Mouse (Mus musculus): ENCODE results near the gene 1700067K01Rik.
"Not testable (repeated sequence)": the region's sequence is repeated elsewhere in the genome, so short reads cannot be mapped to it uniquely, and the experiment has no call there.

Gene 1700067K01Rik

GRCm38 (mm10) chr8:83983222-83983621 lies 18.1 kb upstream of the 1700067K01Rik start:
- not testable (repeated sequence) for DNase-seq (ENCODE audit: low read depth)

GRCm38 (mm10) chr8:83989243-83989642 lies 12.1 kb upstream of the 1700067K01Rik start:
- no peak for DNase-seq (ENCODE audit: low read depth)

- DNase-seq (ENCODE audit: low read depth): no peak
These were observed 11.1 kb upstream of the 1700067K01Rik start for GRCm38 (mm10) chr8:83990170-83990569.

- DNase-seq (ENCODE audit: low read depth): no peak
These were observed 8.8 kb upstream of the 1700067K01Rik start for GRCm38 (mm10) chr8:83992488-83992887.

- DNase-seq (ENCODE audit: low read depth): no peak
These were observed 7.3 kb upstream of the 1700067K01Rik start for GRCm38 (mm10) chr8:83994030-83994429.

- DNase-seq (ENCODE audit: low read depth): no peak
These were observed 5.3 kb upstream of the 1700067K01Rik start for GRCm38 (mm10) chr8:83995973-83996372.

GRCm38 (mm10) chr8:83996567-83997505 lies 4.5 kb upstream of the 1700067K01Rik start:
- peak; percentile 69 for DNase-seq (ENCODE audit: low read depth)

- no peak for DNase-seq (ENCODE audit: low read depth)
These were observed 3.7 kb upstream of the 1700067K01Rik start, which contains the start of gene Samd1 for GRCm38 (mm10) chr8:83997511-83998141. Gene Samd1 (plus strand): TSS chr8:83997672.

- DNase-seq (ENCODE audit: low read depth): no peak
These were observed 2.9 kb upstream of the 1700067K01Rik start for GRCm38 (mm10) chr8:83998231-83999056.

GRCm38 (mm10) chr8:83999057-83999705 lies 2.1 kb upstream of the 1700067K01Rik start:
- no peak for DNase-seq (ENCODE audit: low read depth)

- DNase-seq (ENCODE audit: low read depth): no peak
These were observed 1.5 kb upstream of the 1700067K01Rik start for GRCm38 (mm10) chr8:83999825-84000224.

- DNase-seq (ENCODE audit: low read depth): no peak
These were observed 1.8 kb downstream of the 1700067K01Rik start for GRCm38 (mm10) chr8:84002957-84003611.

GRCm38 (mm10) chr8:84003612-84004246 lies 2.4 kb downstream of the 1700067K01Rik start:
- no peak for DNase-seq (ENCODE audit: low read depth)

GRCm38 (mm10) chr8:84004533-84005201 lies 3.4 kb downstream of the 1700067K01Rik start:
- peak; percentile 94 for DNase-seq (ENCODE audit: low read depth)

GRCm38 (mm10) chr8:84005502-84005901 lies 4.2 kb downstream of the 1700067K01Rik start:
- DNase-seq (ENCODE audit: low read depth): not testable (repeated sequence)

- no peak for DNase-seq (ENCODE audit: low read depth)
These were observed 7.1 kb downstream of the 1700067K01Rik start for GRCm38 (mm10) chr8:84008362-84008761.

GRCm38 (mm10) chr8:84009876-84010275 lies 8.6 kb downstream of the 1700067K01Rik start:
- no peak for DNase-seq (ENCODE audit: low read depth)

- DNase-seq (ENCODE audit: low read depth): no peak
These were observed 9.6 kb downstream of the 1700067K01Rik start for GRCm38 (mm10) chr8:84010625-84011611.
